Mouse (Mus musculus) ES-CJ7 (cell line): Measurements from ENCODE around the gene Glb1l2.

Experiments
- DNase-seq: peaks from one replicate; pipeline ENCODE4 v3.0.0; 2011; ENCODE audit warnings: low read depth, low spot score

Glb1l2 gene

DNA sequence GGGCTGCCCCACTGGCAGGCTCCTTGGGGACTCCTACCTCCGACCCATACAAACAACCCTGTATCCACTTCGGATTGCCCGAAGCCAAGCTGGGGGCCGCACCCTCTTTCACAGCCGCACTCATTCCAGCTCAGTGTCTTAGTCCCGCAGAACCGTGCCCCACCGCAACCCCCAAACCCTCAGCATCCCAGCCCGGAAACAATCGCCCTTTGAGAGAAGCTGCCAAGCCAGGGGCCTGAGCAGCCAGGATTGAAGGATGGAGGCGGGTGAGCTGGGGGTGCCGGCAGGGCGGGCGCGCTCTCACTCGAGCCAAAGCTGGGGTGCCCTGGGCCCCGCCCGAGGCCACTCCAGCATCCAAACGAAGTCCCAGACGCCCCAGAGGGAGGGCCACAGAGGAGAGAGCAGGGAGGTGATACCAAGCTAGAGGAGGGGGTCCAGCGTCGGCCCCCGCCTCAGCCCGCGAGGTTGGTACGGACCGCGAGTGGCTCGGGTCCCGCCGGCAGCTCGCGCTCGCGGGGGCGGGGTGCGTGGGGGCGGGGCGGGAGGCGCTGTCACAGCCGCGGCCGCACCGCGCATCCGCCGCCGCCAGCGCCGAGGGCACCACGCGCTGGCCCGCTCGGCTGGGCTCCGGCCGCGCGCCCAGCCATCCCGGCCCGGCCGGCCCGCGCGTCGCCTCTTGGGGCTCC, 72.9 kb downstream of the Glb1l2 start, which contains the start of gene B3gat1:
TSS of gene B3gat1 (plus strand) at position 523 of the 686 bp plus-strand sequence.
- DNase-seq = peak; percentile 9

GRCm38 (mm10) chr9:26728556-26728955, 77.7 kb downstream of the Glb1l2 start:
- DNase-seq = no peak

- peak; percentile 31 for DNase-seq
Measured at GRCm38 (mm10) chr9:26727445-26727844, 78.8 kb downstream of the Glb1l2 start.

- DNase-seq = no peak
Measured at GRCm38 (mm10) chr9:26725709-26726108, 80.6 kb downstream of the Glb1l2 start.

GRCm38 (mm10) chr9:26721771-26722170, 84.5 kb downstream of the Glb1l2 start:
- no peak for DNase-seq

- no peak for DNase-seq
Measured at GRCm38 (mm10) chr9:26718388-26718787, 87.9 kb downstream of the Glb1l2 start.
